Mouse (Mus musculus) C2C12 (cell line): ENCODE measurements around the gene Reck.

Source experiments
- CTCF ChIP-seq: IDR thresholded peaks from one replicate; pipeline ENCODE4 v1.5.1; 2011; ENCODE audit not compliant: control insufficient read depth, insufficient read depth, insufficient read length
- MAX ChIP-seq: IDR thresholded peaks from one replicate; pipeline ENCODE4 v1.6.1; 2011; ENCODE audit warnings: mild to moderate bottlenecking, control low read depth
- MYOG ChIP-seq: IDR thresholded peaks from one replicate; pipeline ENCODE4 v1.6.1; 2011; ENCODE audit not compliant: control insufficient read depth, insufficient read length; ENCODE audit errors: extremely low read depth
- USF1 ChIP-seq: IDR thresholded peaks from one replicate; pipeline ENCODE4 v1.6.1; 2011; ENCODE audit warnings: low read depth, mild to moderate bottlenecking, control low read depth, moderate library complexity

DNA sequence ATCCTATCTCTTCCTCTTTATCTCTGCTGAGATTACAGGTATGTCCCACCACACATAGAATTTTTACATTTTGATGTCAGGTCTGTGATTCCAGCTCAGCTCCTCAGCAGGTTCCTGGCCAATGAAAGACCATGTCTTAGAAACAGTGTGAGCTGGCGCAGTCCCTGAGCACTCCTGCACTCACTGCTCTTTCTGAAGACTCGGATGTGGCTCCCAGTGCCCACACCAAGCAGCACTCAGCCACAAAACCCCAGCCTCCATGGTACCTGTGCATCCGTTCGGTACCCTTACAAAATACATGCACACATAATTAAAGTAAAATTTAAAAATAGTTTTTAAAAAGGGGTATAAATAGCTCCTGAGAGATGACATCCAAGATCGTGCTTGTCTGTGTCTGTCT, 66.0 kb downstream of the Reck start:
- no peak for TF ChIP-seq MYOG
- no peak for TF ChIP-seq USF1
- TF ChIP-seq MAX = no peak
- TF ChIP-seq CTCF = no peak
